Mouse (Mus musculus) bone marrow, adult 2 months (tissue): Measurements from ENCODE around the gene Clnk.

Experiments
- CTCF ChIP-seq: fragments of 200-500 bp; IDR thresholded peaks from 2 replicates; pipeline ENCODE4 v1.5.1; 2011; ENCODE audit warnings: low read length, control low read depth; ENCODE audit not compliant: control insufficient read depth, insufficient read depth
- POLR2A ChIP-seq: fragments of 200-500 bp; IDR thresholded peaks from 2 replicates; pipeline ENCODE4 v1.6.1; 2011; ENCODE audit warnings: low read depth, mild to moderate bottlenecking, control low read depth, low read length, borderline replicate concordance; ENCODE audit not compliant: control insufficient read depth

- peak; percentile 82 for TF ChIP-seq CTCF
- no peak for TF ChIP-seq POLR2A
Observed at GRCm38 (mm10) chr5:38754950-38755349, 121.7 kb downstream of the Clnk start.
